Mouse (Mus musculus) induced T-regulatory cell, adult 2 months (primary cell): ENCODE measurements around the gene Capzb.

Experiments
- DNase-seq: peaks from one replicate; pipeline ENCODE4 v3.0.0-alpha.2; 2012; ENCODE audit warnings: low read depth

Capzb gene

GRCm38 (mm10) chr4:139310171-139310898 is 117.6 kb downstream of the Capzb start, which contains the start of the genes Pqlc2 and Akr7a5:
TSS of gene Pqlc2 (minus strand) at chr4:139310708.
TSS of gene Akr7a5 (plus strand) at chr4:139310744.
- DNase-seq = peak; percentile 96

- peak; percentile 33 for DNase-seq
Observed at GRCm38 (mm10) chr4:139310899-139311701, 118.4 kb downstream of the Capzb start.

DNA sequence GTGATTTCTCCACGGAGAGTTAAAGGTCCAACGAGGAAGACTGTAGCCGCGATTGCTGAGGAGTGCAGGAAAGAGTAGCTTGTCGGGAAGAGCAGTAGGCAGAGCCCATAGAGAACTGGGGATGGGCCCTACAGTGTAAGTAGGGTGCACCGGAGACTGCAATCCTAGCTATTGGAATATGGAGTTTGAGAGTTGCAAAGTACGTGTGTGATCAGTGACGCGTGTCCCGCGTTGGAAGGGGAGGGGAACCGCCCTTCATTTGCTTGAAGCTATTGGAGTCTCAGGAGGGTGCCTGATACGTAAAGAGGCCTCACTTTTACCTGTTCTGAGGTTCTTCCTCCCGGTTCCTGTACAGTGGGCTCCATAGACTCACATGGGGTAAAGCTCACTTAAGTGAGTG is 119.0 kb downstream of the Capzb start:
- no peak for DNase-seq

GRCm38 (mm10) chr4:139312632-139313031 is 119.9 kb downstream of the Capzb start:
- peak; percentile 84 for DNase-seq

GRCm38 (mm10) chr4:139318449-139318848 is 125.8 kb downstream of the Capzb start:
- DNase-seq = no peak

- DNase-seq = peak; percentile 69
Observed at GRCm38 (mm10) chr4:139319740-139320139, 127.0 kb downstream of the Capzb start.

DNA sequence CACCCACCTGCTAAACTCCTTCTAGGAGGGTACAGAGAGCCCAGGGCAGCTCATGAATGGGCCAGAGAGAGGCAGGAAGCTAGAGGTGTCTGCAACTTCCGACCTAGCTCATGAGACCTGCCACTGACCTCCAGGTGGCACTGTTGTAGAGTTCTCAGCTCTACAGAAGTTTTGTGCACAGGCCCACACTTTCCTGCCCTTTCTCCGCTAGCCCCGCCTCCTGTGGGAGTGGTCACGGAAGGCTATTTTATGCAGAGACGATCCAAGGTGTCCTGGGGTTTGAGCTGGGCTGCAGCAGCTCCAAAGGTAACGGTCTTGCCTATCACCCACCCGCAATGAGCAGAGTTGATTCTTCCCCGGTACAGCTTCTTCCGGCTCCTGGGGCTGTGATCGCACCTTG is 137.9 kb downstream of the Capzb start:
- peak; percentile 99 for DNase-seq

DNA sequence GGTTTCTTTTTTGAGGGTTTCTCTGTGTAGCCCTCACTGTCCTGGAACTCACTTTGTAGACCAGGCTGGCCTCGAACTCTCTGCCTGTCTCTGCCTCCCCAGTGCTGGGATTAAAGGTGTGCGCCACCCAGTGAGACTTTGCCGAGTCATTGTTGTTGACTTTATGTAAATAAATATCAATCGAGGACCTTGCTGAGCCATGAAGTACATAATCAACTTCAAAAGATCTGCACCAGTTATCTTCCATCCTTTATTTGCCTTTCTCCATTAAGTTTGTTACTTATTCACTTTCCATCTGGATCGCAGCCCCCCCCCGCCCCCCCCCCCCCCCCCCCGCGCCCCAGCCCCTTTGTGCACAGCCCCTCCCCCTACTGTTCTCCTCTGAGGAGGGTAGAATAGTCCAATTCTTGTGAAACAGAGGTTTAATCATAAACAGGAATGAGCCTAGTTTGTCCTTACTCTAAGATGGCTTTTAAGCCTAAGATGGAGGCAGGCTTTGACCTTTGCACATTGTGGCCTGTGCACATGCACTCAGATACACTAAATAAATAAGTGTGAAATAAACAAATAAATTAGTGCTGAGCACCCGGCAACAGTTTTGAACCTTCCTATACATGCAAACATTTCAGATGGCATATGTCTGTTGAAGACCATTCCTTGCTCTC is 142.1 kb downstream of the Capzb start:
- DNase-seq = no peak

GRCm38 (mm10) chr4:139335507-139335906 is 142.8 kb downstream of the Capzb start:
- no peak for DNase-seq

GRCm38 (mm10) chr4:139336822-139337483 is 144.3 kb downstream of the Capzb start:
- DNase-seq = peak; percentile 95

- no peak for DNase-seq
Observed at GRCm38 (mm10) chr4:139338145-139338544, 145.4 kb downstream of the Capzb start.

GRCm38 (mm10) chr4:139340835-139341234 is 148.1 kb downstream of the Capzb start:
- no peak for DNase-seq
